Mouse (Mus musculus): ENCODE measurements around the gene Fstl5. TPM values are rescaled to one million over a fixed set of nuclear protein-coding genes. Genes with fewer than 3 reads are reported as not detected.

The Fstl5 gene
- polyA plus RNA-seq, 1 experiment from 2014 or later = 1.9 TPM

GRCm38 (mm10) chr3:76572920-76573541 lies 499.0 kb downstream of the Fstl5 start:
- Histone ChIP-seq H3K9me3 (replicated peaks) (no peaks in the 10 kb centered on the region), H3K4me3 (no peak overlapping the region), H3K4me1 (no peaks in the 10 kb centered on the region), H3K27ac (replicated peaks) (no peak overlapping the region), H3K36me3 (no peaks in the 10 kb centered on the region), H3K27me3 (ENCODE audit: low read depth, poor library complexity, severe bottlenecking) (no peaks in the 10 kb centered on the region)
- no peak for DNase-seq (ENCODE audit: low spot score)
- WGBS = 82% methylated on average over 3 of the region's 3 CpGs

DNA sequence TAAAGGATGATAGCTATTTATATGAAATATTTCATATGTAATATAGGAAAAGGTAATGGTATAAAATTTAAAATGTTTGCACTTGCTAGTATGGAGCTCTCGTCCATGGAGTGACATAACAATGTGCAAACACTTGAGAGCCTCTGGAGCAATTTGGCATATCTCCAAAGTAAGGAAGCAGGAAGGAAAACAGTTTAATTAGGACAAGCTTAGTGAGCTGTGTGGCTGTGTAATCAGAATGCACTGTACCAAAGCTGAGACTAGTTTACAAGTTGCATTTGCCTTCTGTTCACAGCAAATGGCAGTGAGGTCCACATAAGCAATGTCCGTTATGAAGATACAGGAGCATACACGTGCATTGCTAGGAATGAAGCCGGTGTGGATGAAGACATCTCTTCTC lies 519.1 kb downstream of the Fstl5 start:
- no peak overlapping the region for H3K27ac ChIP-seq (replicated peaks)
- WGBS = 77% methylated on average over 4 of the region's 4 CpGs
- no peaks in the 10 kb centered on the region for H3K27me3 ChIP-seq (ENCODE audit: low read depth, poor library complexity, severe bottlenecking)
- H3K4me3 ChIP-seq = no peak overlapping the region
- no peaks in the 10 kb centered on the region for H3K4me1 ChIP-seq
- no peak for DNase-seq (ENCODE audit: low spot score)
- H3K36me3 ChIP-seq = no peaks in the 10 kb centered on the region
- H3K9me3 ChIP-seq (replicated peaks) = no peaks in the 10 kb centered on the region

DNA sequence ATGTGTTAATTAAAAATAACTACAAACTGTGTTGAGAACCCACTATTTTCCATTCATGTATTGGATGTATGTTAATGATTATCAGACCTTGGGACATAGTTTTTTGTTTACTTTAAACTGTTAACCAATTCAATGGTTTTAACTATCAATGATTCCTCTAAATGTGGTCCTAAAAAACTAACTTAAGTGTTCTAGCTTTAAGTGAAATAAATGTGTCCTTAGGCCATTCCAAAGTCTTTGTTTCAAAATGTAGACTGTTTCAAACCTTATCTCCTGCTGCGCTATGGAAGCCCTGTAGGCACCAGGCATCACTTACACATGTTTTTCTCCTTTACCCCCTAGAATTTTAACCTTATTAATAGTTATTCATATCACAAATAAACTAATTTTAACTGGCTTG lies 546.0 kb downstream of the Fstl5 start:
- H3K27ac ChIP-seq (replicated peaks) = no peak overlapping the region
- H3K36me3 ChIP-seq = no peaks in the 10 kb centered on the region
- H3K4me1 ChIP-seq = no peaks in the 10 kb centered on the region
- H3K27me3 ChIP-seq (ENCODE audit: low read depth, poor library complexity, severe bottlenecking) = no peaks in the 10 kb centered on the region
- H3K9me3 ChIP-seq (replicated peaks) = no peaks in the 10 kb centered on the region
- no peak for DNase-seq (ENCODE audit: low spot score)
- WGBS = 83% methylated on average over 1 of the region's 1 CpGs
- no peak overlapping the region for H3K4me3 ChIP-seq

DNA sequence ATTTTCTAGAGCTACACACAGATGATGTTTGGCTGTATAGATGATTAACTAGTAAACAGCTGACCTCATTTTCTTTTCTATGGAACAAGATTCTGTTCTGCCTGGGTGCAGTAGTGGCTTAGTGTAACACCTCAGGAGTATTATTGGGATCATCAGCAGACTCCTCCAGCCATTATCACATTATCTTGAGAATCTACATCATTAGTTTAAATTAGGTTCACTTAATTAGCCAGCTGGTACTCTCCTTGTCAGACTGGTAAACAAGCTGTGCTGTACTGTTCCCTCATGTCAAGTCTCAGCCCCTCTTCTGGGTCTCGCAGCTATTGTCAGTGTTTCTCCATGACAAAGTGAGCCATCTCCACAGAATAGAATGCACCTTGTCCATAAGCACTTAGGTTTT lies 580.2 kb downstream of the Fstl5 start:
- Histone ChIP-seq H3K4me3 (no peak overlapping the region), H3K27me3 (ENCODE audit: low read depth, poor library complexity, severe bottlenecking) (no peaks in the 10 kb centered on the region), H3K27ac (replicated peaks) (no peak overlapping the region), H3K4me1 (no peaks in the 10 kb centered on the region), H3K9me3 (replicated peaks) (no peaks in the 10 kb centered on the region), H3K36me3 (no peaks in the 10 kb centered on the region)
- no peak for DNase-seq (ENCODE audit: low spot score)
- WGBS = 89% methylated on average over 1 of the region's 1 CpGs

- no peaks in the 10 kb centered on the region for H3K27me3 ChIP-seq (ENCODE audit: low read depth, poor library complexity, severe bottlenecking)
- no peaks in the 10 kb centered on the region for H3K36me3 ChIP-seq
- H3K9me3 ChIP-seq (replicated peaks) = no peaks in the 10 kb centered on the region
- no peak for DNase-seq (ENCODE audit: low spot score)
- H3K27ac ChIP-seq (replicated peaks) = no peak overlapping the region
- WGBS = 77% methylated on average over 5 of the region's 5 CpGs
- no peak overlapping the region for H3K4me3 ChIP-seq
- H3K4me1 ChIP-seq = no peaks in the 10 kb centered on the region
These were observed 596.8 kb downstream of the Fstl5 start for GRCm38 (mm10) chr3:76670859-76671258.

GRCm38 (mm10) chr3:76676006-76676405 lies 601.9 kb downstream of the Fstl5 start:
- H3K27ac ChIP-seq (replicated peaks) = no peak overlapping the region
- no peak overlapping the region for H3K4me3 ChIP-seq
- no peak for DNase-seq (ENCODE audit: low spot score)
- H3K4me1 ChIP-seq = no peaks in the 10 kb centered on the region
- H3K9me3 ChIP-seq (replicated peaks) = no peaks in the 10 kb centered on the region
- no peaks in the 10 kb centered on the region for H3K36me3 ChIP-seq
- WGBS = 91% methylated on average over 3 of the region's 3 CpGs
- no peaks in the 10 kb centered on the region for H3K27me3 ChIP-seq (ENCODE audit: low read depth, poor library complexity, severe bottlenecking)

DNA sequence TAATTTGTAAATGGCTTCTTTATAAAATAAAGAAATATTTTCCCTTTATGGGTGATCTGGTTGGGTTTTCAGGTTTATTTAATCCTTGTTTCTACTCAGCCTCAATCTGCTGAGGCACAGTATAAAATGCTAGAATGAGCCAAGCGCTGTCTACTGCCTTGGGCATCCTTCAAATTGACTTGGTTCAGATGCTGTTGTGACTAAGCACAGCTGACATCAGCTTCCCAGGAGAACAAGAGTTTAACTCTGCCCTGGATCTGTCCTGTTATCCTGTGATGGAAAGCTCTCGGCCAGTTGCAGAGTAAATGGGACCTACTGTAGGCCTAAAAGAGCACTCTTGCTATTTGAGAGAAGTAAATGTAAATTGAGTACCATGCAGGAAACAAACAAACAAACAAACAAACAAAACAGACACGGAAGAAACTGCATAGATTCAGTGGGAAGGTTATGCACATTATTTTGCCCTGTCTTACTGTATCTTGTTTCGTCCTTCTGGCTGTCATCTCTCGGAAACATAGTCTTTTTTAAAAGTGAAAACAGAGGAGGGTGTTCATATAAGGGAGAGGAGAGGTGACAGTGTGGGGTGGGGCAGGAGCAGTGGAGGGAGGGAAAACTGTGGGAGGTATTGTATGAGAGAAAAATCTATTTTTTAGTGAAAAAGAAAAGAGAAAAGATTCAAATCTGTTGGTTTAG lies 605.9 kb downstream of the Fstl5 start:
- Histone ChIP-seq H3K36me3 (no peaks in the 10 kb centered on the region), H3K9me3 (replicated peaks) (no peaks in the 10 kb centered on the region), H3K27ac (replicated peaks) (no peak overlapping the region), H3K27me3 (ENCODE audit: low read depth, poor library complexity, severe bottlenecking) (no peaks in the 10 kb centered on the region), H3K4me3 (no peak overlapping the region), H3K4me1 (no peaks in the 10 kb centered on the region)
- no peak for DNase-seq (ENCODE audit: low spot score)
- WGBS = 86% methylated on average over 5 of the region's 5 CpGs

GRCm38 (mm10) chr3:76680546-76680883 lies 606.4 kb downstream of the Fstl5 start:
- H3K27ac ChIP-seq (replicated peaks) = no peak overlapping the region
- H3K4me1 ChIP-seq = no peaks in the 10 kb centered on the region
- no peaks in the 10 kb centered on the region for H3K27me3 ChIP-seq (ENCODE audit: low read depth, poor library complexity, severe bottlenecking)
- no peaks in the 10 kb centered on the region for H3K9me3 ChIP-seq (replicated peaks)
- H3K36me3 ChIP-seq = no peaks in the 10 kb centered on the region
- 88% methylated on average over 2 of the region's 2 CpGs for WGBS
- no peak overlapping the region for H3K4me3 ChIP-seq
- DNase-seq (ENCODE audit: low spot score) = no peak

DNA sequence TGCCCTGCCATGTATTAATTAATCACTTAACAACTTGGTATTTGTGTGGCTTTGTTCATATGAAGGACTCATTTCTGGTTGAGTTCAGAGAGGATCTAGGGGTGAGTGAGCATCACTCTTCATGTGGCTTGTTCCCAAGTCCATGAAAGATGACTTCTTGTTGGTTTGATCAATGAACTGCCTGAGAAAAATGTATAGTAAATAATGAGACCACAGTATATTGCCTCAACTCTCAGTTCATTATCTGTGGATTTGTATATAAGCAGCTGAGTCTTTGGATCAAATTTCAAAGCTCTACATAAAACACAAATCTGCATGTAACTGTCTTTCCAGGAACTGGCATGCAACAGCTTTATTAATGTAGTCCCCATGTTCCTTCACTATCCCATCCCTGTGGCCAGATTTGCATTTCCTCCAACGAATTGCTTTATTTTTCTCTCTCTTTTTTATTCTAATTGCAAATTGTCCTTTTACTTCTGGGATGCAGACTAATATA lies 623.1 kb downstream of the Fstl5 start:
- WGBS = 74% methylated on average over 1 of the region's 1 CpGs
- Histone ChIP-seq H3K9me3 (replicated peaks) (no peaks in the 10 kb centered on the region), H3K27me3 (ENCODE audit: low read depth, poor library complexity, severe bottlenecking) (no peaks in the 10 kb centered on the region), H3K36me3 (no peaks in the 10 kb centered on the region), H3K27ac (replicated peaks) (no peak overlapping the region), H3K4me3 (no peak overlapping the region), H3K4me1 (no peaks in the 10 kb centered on the region)
- DNase-seq (ENCODE audit: low spot score) = no peak

DNA sequence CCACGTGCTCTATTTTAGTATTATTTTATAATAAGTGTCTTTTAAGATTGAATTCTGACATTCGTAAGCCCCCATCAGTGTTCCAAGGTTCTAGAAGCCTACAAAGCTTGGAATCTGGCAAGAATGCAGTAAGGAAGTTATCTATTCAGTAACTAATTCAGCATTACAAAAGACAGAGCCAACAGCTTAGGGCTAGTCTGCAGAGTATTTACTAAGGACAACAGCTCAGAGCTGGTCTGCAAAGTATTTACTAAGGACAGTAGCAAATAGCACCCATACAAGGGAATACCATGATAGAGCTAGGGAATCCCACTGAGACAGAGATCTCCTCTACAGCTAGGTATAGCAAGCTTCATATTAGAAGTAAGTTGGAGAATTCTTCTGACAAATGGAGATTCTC lies 665.2 kb downstream of the Fstl5 start:
- 87% methylated on average over 2 of the region's 2 CpGs for WGBS
- Histone ChIP-seq H3K9me3 (replicated peaks) (no peaks in the 10 kb centered on the region), H3K4me1 (no peaks in the 10 kb centered on the region), H3K27me3 (ENCODE audit: low read depth, poor library complexity, severe bottlenecking) (no peaks in the 10 kb centered on the region), H3K4me3 (no peak overlapping the region), H3K27ac (replicated peaks) (no peak overlapping the region), H3K36me3 (no peaks in the 10 kb centered on the region)
- DNase-seq (ENCODE audit: low spot score) = no peak

Other genes with a start within 250 kb of the Fstl5 start
- 52.2 and 55.7 TPM in 2 replicates for gene Golim4, start 117.3 kb upstream of the Fstl5 start, polyA plus RNA-seq (2016; fragmentation: Nextera tagmentation; extraction: Ambion mirVana)

Measured in midbrain, embryonic 10.5 days (tissue).